Mouse (Mus musculus): ENCODE results near the gene Rapgef1.

DNA sequence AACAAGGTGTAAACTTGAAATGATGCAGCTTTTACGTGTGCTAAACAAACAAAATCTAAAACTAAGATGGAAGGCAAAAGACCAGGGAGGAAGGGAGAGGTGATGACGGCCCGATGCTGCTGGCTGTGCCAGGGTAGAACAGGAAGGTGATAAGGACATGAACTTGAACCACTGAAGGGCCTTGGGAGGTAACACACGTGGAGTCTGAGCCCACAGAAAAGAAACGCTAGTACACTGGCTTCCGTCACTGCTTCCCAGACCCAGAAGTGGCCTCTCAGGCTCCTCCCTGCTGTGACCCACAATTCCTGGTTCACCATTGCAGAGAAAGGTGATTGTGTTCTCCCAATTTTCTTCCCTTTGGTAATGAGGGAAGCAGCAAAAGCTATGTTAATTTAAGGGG lies 13.1 kb upstream of the Rapgef1 start:
- TF ChIP-seq CTCF (IDR thresholded peaks at IDR 0.05; ENCODE audit: insufficient read depth, low read depth, low read length) (no peak), POLR2A (IDR thresholded peaks at IDR 0.05; ENCODE audit: insufficient read depth, low read depth, low read length) (no peak)
